Mouse (Mus musculus) A20 (cell line): ENCODE results near the gene Gdf15.

ENCODE experiments used
- DNase-seq: peaks from one replicate; pipeline ENCODE4 v3.0.0-alpha.2; 2011; ENCODE audit warnings: low read depth, low spot score

The Gdf15 gene

GRCm38 (mm10) chr8:70606780-70607602 is 25.3 kb downstream of the Gdf15 start:
- no peak for DNase-seq

- DNase-seq, result no peak
Observed at GRCm38 (mm10) chr8:70605871-70606779, 26.1 kb downstream of the Gdf15 start.

- DNase-seq, result no peak
Observed at GRCm38 (mm10) chr8:70604558-70604957, 27.7 kb downstream of the Gdf15 start.

GRCm38 (mm10) chr8:70602139-70602811 is 30.0 kb downstream of the Gdf15 start:
- DNase-seq, result no peak

GRCm38 (mm10) chr8:70601271-70601649 is 31.0 kb downstream of the Gdf15 start:
- DNase-seq, result peak; percentile 78

GRCm38 (mm10) chr8:70600473-70601270 is 31.6 kb downstream of the Gdf15 start:
- no peak for DNase-seq

GRCm38 (mm10) chr8:70599507-70600290 is 32.6 kb downstream of the Gdf15 start:
- no peak for DNase-seq

GRCm38 (mm10) chr8:70598722-70599121 is 33.5 kb downstream of the Gdf15 start:
- no peak for DNase-seq

- DNase-seq, result no peak
Observed at GRCm38 (mm10) chr8:70598283-70598682, 34.0 kb downstream of the Gdf15 start.

- DNase-seq, result no peak
Observed at GRCm38 (mm10) chr8:70597417-70598272, 34.6 kb downstream of the Gdf15 start.

- DNase-seq, result no peak
Observed at GRCm38 (mm10) chr8:70596775-70597416, 35.4 kb downstream of the Gdf15 start.

- DNase-seq, result no peak
Observed at GRCm38 (mm10) chr8:70596216-70596615, 36.0 kb downstream of the Gdf15 start.

- DNase-seq, result no peak
Observed at GRCm38 (mm10) chr8:70595811-70596210, 36.4 kb downstream of the Gdf15 start.

GRCm38 (mm10) chr8:70594621-70595564 is 37.4 kb downstream of the Gdf15 start:
- no peak for DNase-seq

GRCm38 (mm10) chr8:70593961-70594609 is 38.2 kb downstream of the Gdf15 start, which contains the start of gene Isyna1:
Isyna1 (plus strand) TSS chr8:70594373.
- DNase-seq, result peak; percentile 99

- no peak for DNase-seq
Observed at GRCm38 (mm10) chr8:70593173-70593572, 39.1 kb downstream of the Gdf15 start.

- no peak for DNase-seq
Observed at GRCm38 (mm10) chr8:70591569-70591968, 40.7 kb downstream of the Gdf15 start.
